Mouse (Mus musculus) adrenal gland, adult 18-20 months (tissue): Measurements from ENCODE around the gene Fam117b. TPM values are rescaled to one million over a fixed set of nuclear protein-coding genes. Genes with fewer than 3 reads are reported as not detected.

Experiments
- DNase-seq, 2 experiments: peaks; one replicate each; pipeline ENCODE4 v3.0.0; 2021 to 2022; ENCODE audit warnings: low spot score in 2 of 2
- total RNA-seq, 2 experiments: library from RNA; stranded (reverse); gene quantifications; 1 replicate in 1 of 2; 2 replicates in 1 of 2; pipeline ENCODE4 v1.2.3; 2021

The Fam117b gene
- total RNA-seq, 2 experiments from 2014 or later = 37.0 to 48.0 TPM

DNA sequence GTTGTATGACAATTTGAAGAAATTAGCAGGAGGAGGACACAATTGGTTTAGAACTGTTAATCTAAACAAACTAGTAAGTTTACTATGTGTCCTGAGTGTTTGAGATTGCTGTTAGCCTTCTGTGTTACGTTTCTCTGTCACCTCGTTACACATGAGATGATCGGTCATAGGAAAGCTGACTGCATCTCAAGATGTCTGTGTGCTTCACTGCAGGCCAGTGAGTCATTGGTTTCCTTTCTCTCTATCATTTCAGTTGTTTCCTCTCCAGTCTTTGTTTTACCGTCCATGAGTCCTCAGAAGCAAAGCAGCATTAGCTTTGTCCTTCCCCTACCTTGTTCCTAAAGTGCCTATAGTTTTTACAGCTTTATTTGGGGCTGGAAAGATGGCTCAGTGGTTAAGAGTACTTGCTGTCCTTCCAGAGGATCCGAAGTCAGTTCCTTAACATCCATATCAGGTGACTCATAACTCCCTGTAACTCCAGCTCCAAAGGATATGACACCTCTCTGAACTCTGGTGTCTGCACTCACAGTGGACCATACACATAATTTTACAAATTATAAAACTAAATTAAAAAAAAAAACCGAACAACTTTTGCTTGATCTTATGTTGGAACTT is 53.5 kb downstream of the Fam117b start:
- DNase-seq = no peak

DNA sequence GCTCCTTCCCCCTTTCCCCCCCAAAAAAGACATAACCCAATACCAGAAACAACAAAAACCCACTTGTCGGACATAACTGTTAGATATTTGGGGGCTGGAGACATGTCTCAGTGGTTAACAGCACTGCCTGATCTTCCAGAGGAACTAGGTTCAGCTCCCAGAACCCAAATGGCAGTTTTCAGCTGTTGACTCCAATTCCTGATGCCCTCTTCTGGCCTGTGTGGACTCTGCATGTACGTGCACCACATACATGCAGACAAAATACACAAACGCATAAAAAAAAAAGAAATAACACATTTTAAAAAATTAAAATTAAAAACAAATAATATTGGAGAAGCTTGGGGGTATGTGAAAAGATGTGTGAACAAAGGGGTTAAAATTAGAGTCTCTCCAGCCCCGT is 54.5 kb downstream of the Fam117b start:
- peak in 1 of 2 experiments; percentile 12 for DNase-seq

DNA sequence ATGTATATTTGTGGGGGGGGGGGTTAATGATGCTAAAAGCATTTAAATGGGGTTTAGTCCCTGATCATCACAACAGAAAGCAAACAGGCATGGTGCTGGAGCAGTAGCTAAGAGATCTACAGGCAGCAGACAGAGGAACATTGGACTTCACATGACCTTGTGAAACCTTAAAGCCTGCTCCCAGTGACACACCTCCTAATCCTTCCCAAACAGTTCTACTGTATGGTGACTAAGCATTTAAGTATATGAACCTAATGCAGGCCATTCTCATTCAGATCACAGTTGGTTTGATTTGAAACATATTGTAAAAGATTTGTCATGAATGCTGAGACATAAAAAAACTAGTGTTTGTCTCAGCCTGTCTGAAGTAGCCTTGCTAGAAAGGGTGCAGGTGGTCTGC is 73.8 kb downstream of the Fam117b start:
- no peak for DNase-seq

DNA sequence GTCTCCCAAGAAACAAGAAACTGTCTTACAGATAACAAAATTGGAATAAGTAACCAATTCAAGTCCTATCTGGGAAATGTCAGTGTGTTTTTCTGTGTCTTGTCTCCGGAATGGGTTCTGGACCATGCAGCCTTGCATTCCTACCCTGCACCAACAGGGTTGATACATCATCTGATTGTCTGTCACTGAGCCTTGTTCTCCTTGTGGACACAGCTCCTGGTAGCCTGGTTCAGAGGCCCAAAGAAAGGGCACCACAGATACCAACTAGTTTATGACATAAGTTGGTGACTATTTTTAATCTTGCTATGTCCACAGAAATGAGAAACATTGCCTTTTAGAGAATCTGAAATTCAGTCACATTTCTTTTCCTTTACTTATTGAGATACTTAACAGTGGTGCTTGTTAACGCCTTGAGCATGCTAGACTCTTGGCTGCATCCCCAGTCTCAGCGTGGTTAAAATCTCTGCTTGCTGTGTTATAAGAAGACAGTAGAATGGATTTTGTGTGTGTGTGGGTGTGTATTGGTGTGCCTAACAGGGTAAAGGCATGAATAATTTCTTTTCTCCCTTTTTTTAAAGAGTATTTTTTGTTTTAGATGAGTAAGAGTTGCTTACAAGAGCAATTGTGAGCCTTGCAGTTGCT is 74.7 kb downstream of the Fam117b start:
- DNase-seq = no peak

DNA sequence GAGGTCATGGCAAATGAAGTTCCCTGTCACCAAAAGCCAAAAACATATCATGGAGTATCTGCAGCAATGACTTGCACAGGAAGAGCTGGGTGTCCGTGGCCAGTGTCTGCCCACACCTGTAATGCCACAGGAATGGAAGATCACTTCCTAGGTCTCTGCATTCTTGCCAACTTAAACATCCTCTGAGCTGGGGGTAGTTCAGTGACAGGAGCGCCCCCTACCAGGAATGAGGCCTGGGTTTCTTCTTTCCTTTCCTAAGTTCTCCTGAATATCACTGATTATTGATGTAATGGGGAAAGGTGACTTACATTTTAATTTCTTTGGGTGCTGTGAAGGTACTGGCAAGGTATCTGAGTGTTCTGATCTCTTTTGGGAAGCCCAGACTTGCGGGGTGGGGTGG is 82.8 kb downstream of the Fam117b start:
- no peak for DNase-seq

DNA sequence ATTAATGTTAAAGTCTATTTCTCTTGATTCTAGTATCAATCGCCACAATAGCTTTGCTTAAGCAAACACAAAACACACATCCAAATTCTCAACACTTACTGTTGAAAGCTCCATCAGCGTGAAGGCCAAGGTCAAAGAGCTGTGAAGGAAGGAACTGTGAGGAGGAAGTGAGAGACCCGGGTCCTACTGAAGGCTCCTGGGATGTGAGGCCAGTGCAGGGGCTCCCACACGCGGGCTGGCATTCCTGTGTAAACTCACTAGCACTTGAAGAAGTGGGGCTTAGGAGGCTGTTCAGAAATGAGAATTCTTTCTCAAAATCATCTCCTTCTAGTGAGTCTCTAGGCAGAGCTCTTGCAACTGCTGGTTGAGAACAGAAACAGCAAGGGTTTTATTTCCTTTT is 84.5 kb downstream of the Fam117b start:
- no peak for DNase-seq

DNA sequence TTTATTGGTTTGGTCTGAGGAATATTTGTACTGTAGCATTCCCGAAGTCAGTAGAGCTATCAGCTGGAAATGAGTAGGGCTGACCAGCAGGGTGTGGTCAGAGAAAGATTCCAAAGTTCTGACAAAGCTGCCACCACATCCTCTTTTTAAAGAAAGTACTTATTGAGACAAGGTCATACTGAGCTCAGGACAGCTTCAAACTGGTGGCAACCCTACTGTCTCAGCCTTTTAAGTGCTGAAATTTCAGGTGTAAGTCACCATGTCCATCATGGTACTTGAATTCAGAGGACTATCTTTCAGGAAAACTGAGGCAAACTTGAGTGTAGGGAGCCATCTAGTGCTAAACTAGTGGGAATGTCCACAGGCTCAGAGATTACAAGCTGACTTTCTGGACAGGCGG is 87.5 kb downstream of the Fam117b start:
- no peak for DNase-seq

DNA sequence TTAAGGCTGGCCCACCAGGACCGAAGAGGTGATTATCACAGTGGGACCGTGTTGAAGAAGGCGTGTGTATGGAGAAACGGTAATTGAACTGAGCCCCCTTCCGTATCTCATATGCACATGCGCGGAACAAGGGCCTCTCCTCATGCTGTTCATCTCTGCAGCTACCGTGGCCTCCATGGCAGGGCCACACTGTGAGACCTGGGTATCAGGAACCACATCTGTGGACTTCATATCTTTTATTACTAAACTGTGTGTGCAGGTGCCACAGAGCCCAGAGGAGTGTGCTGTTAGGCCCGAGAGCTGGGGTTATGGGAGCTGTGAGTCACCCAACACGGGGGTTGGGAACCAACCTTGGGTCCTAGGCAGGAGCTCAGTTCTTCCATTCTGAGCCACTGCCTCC is 94.5 kb downstream of the Fam117b start:
- DNase-seq = no peak

DNA sequence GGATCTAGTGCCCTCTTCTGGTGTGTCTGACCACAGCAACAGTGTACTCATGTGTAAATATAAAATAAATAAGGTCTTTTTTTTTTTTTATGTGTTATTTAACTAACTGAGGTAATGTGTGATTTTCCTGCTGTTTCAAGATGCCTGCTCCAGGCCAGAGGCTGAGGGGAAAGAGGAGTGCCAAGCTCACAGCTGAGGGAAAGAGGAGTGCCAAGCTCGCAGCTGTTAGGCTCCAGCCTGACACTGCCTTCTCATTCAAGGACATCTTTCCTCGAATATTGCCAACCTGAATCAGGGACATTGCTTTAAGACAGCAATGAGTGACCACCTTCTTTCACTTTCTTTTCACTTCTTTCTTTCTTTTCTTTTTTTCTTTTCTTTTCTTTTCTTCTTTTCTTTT is 95.9 kb downstream of the Fam117b start:
- DNase-seq = no peak

DNA sequence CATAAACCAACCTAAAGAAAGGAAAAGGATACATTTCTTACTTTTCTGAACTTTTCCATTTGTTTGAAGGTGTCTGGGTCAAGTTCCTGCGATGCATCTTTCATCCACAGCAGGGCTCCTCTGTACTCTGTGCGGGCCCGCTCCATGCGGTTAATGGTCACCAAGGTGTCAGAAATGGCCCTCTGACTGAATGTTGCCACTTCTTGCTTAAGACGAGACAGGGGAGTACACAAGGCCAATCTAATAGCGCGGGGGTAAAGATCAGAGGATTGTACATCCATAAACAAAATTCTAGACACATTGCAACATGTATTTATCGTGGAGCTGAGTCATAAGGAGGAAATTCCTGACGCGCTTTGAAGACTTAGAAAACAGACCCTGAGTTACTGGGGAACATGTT is 101.0 kb downstream of the Fam117b start:
- DNase-seq = no peak

DNA sequence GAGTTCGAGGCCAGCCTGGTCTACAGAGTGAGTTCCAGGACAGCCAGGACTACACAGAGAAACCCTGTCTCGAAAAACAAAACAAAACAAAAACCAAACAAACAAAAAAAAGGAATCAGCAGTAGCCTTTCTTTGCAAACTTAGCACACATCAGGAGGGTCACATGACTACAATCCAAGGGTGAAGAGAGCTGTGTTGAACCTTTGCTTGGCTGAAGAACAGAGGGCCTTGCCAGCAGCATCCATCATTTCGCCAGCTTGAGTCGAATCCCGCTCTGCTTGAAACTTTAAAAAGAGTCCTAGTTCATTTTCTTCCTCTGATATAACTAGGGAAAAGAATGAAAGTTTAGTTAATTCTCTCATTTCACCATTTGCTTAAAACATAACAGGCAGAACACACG is 102.7 kb downstream of the Fam117b start:
- DNase-seq = no peak

DNA sequence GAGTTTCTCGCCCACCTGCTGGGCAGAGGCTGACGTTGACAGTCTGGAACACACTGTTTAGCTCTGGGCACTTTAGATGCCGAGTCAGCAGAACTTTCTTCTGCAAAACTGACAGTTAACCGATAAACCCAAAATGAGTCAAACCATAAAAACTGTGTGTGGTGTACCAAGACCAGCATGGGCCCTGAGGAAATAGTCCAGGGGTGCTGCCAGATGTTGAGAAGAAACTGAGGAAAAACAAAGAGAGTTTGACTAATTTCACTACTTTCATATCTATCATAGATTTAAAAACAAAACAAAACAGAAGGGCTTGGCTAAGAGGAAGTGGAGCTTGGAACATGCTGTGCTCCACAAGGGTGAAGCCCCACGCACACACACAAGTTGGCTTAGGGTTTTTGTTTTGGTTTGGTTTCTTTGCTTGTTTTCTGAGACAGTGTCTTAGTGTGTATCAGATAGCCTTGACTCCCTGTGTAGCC is 103.4 kb downstream of the Fam117b start:
- no peak for DNase-seq

DNA sequence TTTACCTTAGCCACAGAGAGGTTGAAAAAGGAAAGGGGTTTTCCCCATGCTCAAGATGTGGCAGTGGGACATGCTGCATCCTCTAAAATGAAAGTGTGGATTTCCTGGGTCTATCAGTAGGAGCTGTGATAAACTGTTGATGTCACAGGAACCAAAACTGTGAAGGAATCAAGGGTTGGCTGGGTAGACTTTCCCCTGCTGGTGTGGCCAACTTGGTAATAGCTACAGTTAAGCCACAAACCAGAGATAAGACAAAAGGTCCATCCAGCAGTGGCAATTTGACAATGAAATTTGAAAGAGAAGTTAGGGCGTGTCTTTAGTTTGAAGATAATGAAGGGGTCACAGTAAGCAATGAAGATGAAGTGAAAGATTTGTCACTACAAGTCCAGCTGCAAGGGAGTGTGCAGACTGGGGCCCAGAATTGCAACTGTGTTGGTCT is 104.2 kb downstream of the Fam117b start:
- no peak for DNase-seq

Other genes with a start within 250 kb of the Fam117b start
- 100 to 1,000 TPM; 114 to 143 TPM for gene Sumo1, start 242.2 kb upstream of the Fam117b start, total RNA-seq
- 100 to 1,000 TPM; 100 to 124 TPM for gene Nop58, start 228.0 kb upstream of the Fam117b start, total RNA-seq
- 10 to 100 TPM; 43.7 to 72.9 TPM for gene Bmpr2, start 149.6 kb upstream of the Fam117b start, total RNA-seq
- 1 to 10 TPM; 1.9 to 2.0 TPM for gene Ica1l, start 130.2 kb downstream of the Fam117b start, total RNA-seq
- 1 to 10 TPM; 7.2 to 9.2 TPM for gene Carf, start 185.2 kb downstream of the Fam117b start, total RNA-seq
- 10 to 100 TPM; 17.2 to 19.1 TPM for gene Wdr12, start 185.6 kb downstream of the Fam117b start, total RNA-seq